Mouse (Mus musculus) CH12.LX (cell line): ENCODE data around the gene Brap. TPM values are rescaled to one million over a fixed set of nuclear protein-coding genes. Genes with fewer than 3 reads are reported as not detected.

ENCODE experiments used
- DNase-seq: peaks from one replicate; pipeline ENCODE4 v3.0.0-alpha.2; 2013; ENCODE audit errors: extremely low read depth
- H3K27ac ChIP-seq: 2 replicates; pipeline ENCODE4 v1.5.1; 2012; ENCODE audit warnings: low read depth, mild to moderate bottlenecking, control low read depth, moderate library complexity; ENCODE audit not compliant: insufficient read depth
- H3K27me3 ChIP-seq: replicated peaks from 2 replicates; pipeline ENCODE3; 2012; ENCODE audit warnings: inconsistent platforms
- H3K36me3 ChIP-seq, 2 experiments: replicated peaks in 1 of 2; 2 replicates each; pipeline versions ENCODE3 to v1.6.1; 2012; ENCODE audit warnings: inconsistent platforms in 1 of 2, low read length in 1 of 2, mild to moderate bottlenecking in 1 of 2, mixed read lengths in 1 of 2, moderate library complexity in 1 of 2; ENCODE audit not compliant: control insufficient read depth in 1 of 2, insufficient read depth in 1 of 2
- H3K4me1 ChIP-seq, 2 experiments: 2 replicates each; pipeline ENCODE4 v1.6.1; 2012; ENCODE audit warnings: inconsistent platforms in 1 of 2, moderate library complexity in 1 of 2; ENCODE audit not compliant: insufficient read depth in 2 of 2, control insufficient read depth in 1 of 2
- H3K4me2 ChIP-seq: 2 replicates; pipeline ENCODE4 v1.6.1; 2012; ENCODE audit warnings: low read depth, mild to moderate bottlenecking, control low read depth; ENCODE audit not compliant: poor library complexity, insufficient read depth, severe bottlenecking
- H3K4me3 ChIP-seq, 3 experiments: fragments of 150-350 bp in 1 of 3; sonication (generic) in 1 of 3; replicated peaks in 1 of 3; 2 replicates each; pipeline versions ENCODE3 to v1.5.1; 2011 to 2012; ENCODE audit warnings: low read depth in 2 of 3, low read length in 2 of 3, mild to moderate bottlenecking in 2 of 3, moderate library complexity in 2 of 3, control low read depth in 1 of 3, improper control_type of control experiment in 1 of 3, inconsistent platforms in 1 of 3, mixed read lengths in 1 of 3; ENCODE audit not compliant: poor library complexity in 1 of 3
- H3K79me2 ChIP-seq: replicated peaks from 2 replicates; pipeline ENCODE4 v1.6.1; 2012; ENCODE audit warnings: mild to moderate bottlenecking, moderate library complexity; ENCODE audit not compliant: control insufficient read depth, poor library complexity, insufficient read depth, severe bottlenecking; ENCODE audit errors: extremely low read depth
- H3K9ac ChIP-seq: 2 replicates; pipeline ENCODE4 v1.6.1; 2012; ENCODE audit warnings: low read depth, mild to moderate bottlenecking, control low read depth, moderate library complexity; ENCODE audit not compliant: insufficient read depth
- H3K9me3 ChIP-seq: replicated peaks from 2 replicates; pipeline ENCODE3; 2012; ENCODE audit warnings: low read length, inconsistent platforms, mixed read lengths
- BHLHE40 ChIP-seq: IDR thresholded peaks from 2 replicates; pipeline ENCODE4 v1.6.1; 2011; ENCODE audit warnings: mild to moderate bottlenecking, low read depth, low read length, improper control_type of control experiment
- CHD1 ChIP-seq: IDR thresholded peaks from 2 replicates; pipeline ENCODE4 v1.6.1; 2012; ENCODE audit warnings: low read depth, low read length, improper control_type of control experiment, inconsistent platforms
- CHD2 ChIP-seq: IDR thresholded peaks from 2 replicates; pipeline ENCODE4 v1.6.1; 2011; ENCODE audit warnings: low read length, improper control_type of control experiment
- CTCF ChIP-seq, 2 experiments: IDR thresholded peaks in 1 of 2; conservative IDR thresholded peaks in 1 of 2; 2 replicates each; pipeline ENCODE4 v1.5.1; 2011 to 2012; ENCODE audit warnings: low read depth in 2 of 2, low read length in 2 of 2, improper control_type of control experiment in 1 of 2, inconsistent platforms in 1 of 2, mild to moderate bottlenecking in 1 of 2, moderate library complexity in 1 of 2
- ELF1 ChIP-seq: IDR thresholded peaks from 2 replicates; pipeline ENCODE4 v1.6.1; 2014; ENCODE audit warnings: low read depth, mild to moderate bottlenecking, inconsistent platforms, low read length, improper control_type of control experiment
- EP300 ChIP-seq: IDR thresholded peaks from 2 replicates; pipeline ENCODE4 v1.6.1; 2011; ENCODE audit warnings: low read length, improper control_type of control experiment
- GABPA ChIP-seq: IDR thresholded peaks from 2 replicates; pipeline ENCODE4 v1.6.1; 2012; ENCODE audit warnings: low read depth, low read length, improper control_type of control experiment, inconsistent platforms; ENCODE audit not compliant: insufficient replicate concordance
- JUN ChIP-seq: IDR thresholded peaks from 2 replicates; pipeline ENCODE4 v1.6.1; 2011; ENCODE audit warnings: low read depth, mild to moderate bottlenecking, low read length, improper control_type of control experiment, moderate library complexity; ENCODE audit not compliant: insufficient read depth
- JUND ChIP-seq: conservative IDR thresholded peaks from 2 replicates; pipeline ENCODE4 v1.6.1; 2011; ENCODE audit warnings: low read depth, low read length, improper control_type of control experiment
- MAZ ChIP-seq: IDR thresholded peaks from 2 replicates; pipeline ENCODE4 v1.6.1; 2012; ENCODE audit warnings: low read depth, mild to moderate bottlenecking, inconsistent platforms, low read length, improper control_type of control experiment, moderate library complexity
- MEF2A ChIP-seq: IDR thresholded peaks from 2 replicates; pipeline ENCODE4 v1.6.1; 2014; ENCODE audit warnings: low read depth, mild to moderate bottlenecking, inconsistent platforms, low read length, improper control_type of control experiment, borderline replicate concordance
- MXI1 ChIP-seq: IDR thresholded peaks from 2 replicates; pipeline ENCODE4 v1.6.1; 2011; ENCODE audit warnings: mild to moderate bottlenecking, low read depth, low read length, improper control_type of control experiment
- MYC ChIP-seq: IDR thresholded peaks from 2 replicates; pipeline ENCODE4 v1.6.1; 2011; ENCODE audit warnings: low read depth, mild to moderate bottlenecking, improper control_type of control experiment, low read length
- NELFE ChIP-seq: IDR thresholded peaks from 2 replicates; pipeline ENCODE4 v1.6.1; 2011; ENCODE audit warnings: low read depth, low read length, improper control_type of control experiment
- NRF1 ChIP-seq: IDR thresholded peaks from 2 replicates; pipeline ENCODE4 v1.6.1; 2014; ENCODE audit warnings: low read depth, mild to moderate bottlenecking, inconsistent platforms, low read length, improper control_type of control experiment, moderate library complexity
- PAX5 ChIP-seq: IDR thresholded peaks from 2 replicates; pipeline ENCODE4 v1.6.1; 2012; ENCODE audit warnings: low read length, inconsistent platforms, mixed read lengths
- POLR2A ChIP-seq: IDR thresholded peaks from 2 replicates; pipeline ENCODE4 v1.6.1; 2011; ENCODE audit warnings: low read depth, mild to moderate bottlenecking, improper control_type of control experiment, low read length
- POLR2AphosphoS2 ChIP-seq: IDR thresholded peaks from 2 replicates; pipeline ENCODE4 v1.6.1; 2011; ENCODE audit warnings: low read depth, low read length, improper control_type of control experiment
- RAD21 ChIP-seq: IDR thresholded peaks from 2 replicates; pipeline ENCODE4 v1.6.1; 2011; ENCODE audit warnings: low read depth, mild to moderate bottlenecking, low read length, improper control_type of control experiment, moderate library complexity
- RCOR1 ChIP-seq: conservative IDR thresholded peaks from 2 replicates; pipeline ENCODE4 v1.6.1; 2012; ENCODE audit warnings: low read depth, mild to moderate bottlenecking, inconsistent platforms, low read length, improper control_type of control experiment
- SIN3A ChIP-seq: IDR thresholded peaks from 2 replicates; pipeline ENCODE4 v1.6.1; 2012; ENCODE audit warnings: low read length, improper control_type of control experiment, inconsistent platforms
- TBP ChIP-seq: conservative IDR thresholded peaks from 2 replicates; pipeline ENCODE4 v1.6.1; 2011; ENCODE audit warnings: low read depth, low read length, improper control_type of control experiment
- UBTF ChIP-seq: IDR thresholded peaks from 2 replicates; pipeline ENCODE4 v1.6.1; 2012; ENCODE audit warnings: low read depth, mild to moderate bottlenecking, inconsistent platforms, low read length, improper control_type of control experiment, moderate library complexity
- USF2 ChIP-seq: conservative IDR thresholded peaks from 2 replicates; pipeline ENCODE4 v1.6.1; 2011; ENCODE audit warnings: low read depth, low read length, improper control_type of control experiment
- ZKSCAN1 ChIP-seq: IDR thresholded peaks from 2 replicates; pipeline ENCODE4 v1.6.1; 2012; ENCODE audit warnings: low read depth, inconsistent platforms, low read length, improper control_type of control experiment, borderline replicate concordance
- ZMIZ1 ChIP-seq: IDR thresholded peaks from 2 replicates; pipeline ENCODE4 v1.6.1; 2012; ENCODE audit warnings: low read depth, mild to moderate bottlenecking, inconsistent platforms, low read length, improper control_type of control experiment
- ZNF384 ChIP-seq: IDR thresholded peaks from 2 replicates; pipeline ENCODE4 v1.6.1; 2012; ENCODE audit warnings: low read depth, low read length, improper control_type of control experiment, inconsistent platforms
- dilution Hi-C: fragments of 300-500 bp; cut with MboI; formaldehyde crosslinking; loops from 2 replicates; pipeline ENCODE4 v1.14.3; 2020; ENCODE audit warnings: low sequenced_read_pairs; ENCODE audit not compliant: extremely low pct_unique_long_range_greater_than_20kb, extremely low pct_ligation_motif_present
- in situ Hi-C: fragments of 300-500 bp; cut with MboI; formaldehyde crosslinking; loops from 3 replicates; pipeline ENCODE4 v1.14.3; 2019; ENCODE audit warnings: low sequenced_read_pairs, low pct_ligation_motif_present, low pct_unique_long_range_greater_than_20kb, mixed read lengths
- polyA plus RNA-seq: library from polyadenylated mRNA; unstranded; fragments of >175 nt; gene quantifications from 2 replicates; pipeline ENCODE4 v1.2.1, GENCODE M21; 2012; ENCODE audit warnings: low read depth; ENCODE audit not compliant: insufficient read length
- total RNA-seq, 2 experiments: library from RNA; depleted of rRNA; stranded (reverse); fragments of 300-350 nt in 1 of 2; fragments of >200 nt in 1 of 2; gene quantifications; 2 replicates each; pipeline ENCODE4 v1.2.3; 2012 to 2014

Brap gene
- total and polyA plus RNA-seq, 3 experiments: 23.7 to 33.3 (median 29.8) TPM

DNA sequence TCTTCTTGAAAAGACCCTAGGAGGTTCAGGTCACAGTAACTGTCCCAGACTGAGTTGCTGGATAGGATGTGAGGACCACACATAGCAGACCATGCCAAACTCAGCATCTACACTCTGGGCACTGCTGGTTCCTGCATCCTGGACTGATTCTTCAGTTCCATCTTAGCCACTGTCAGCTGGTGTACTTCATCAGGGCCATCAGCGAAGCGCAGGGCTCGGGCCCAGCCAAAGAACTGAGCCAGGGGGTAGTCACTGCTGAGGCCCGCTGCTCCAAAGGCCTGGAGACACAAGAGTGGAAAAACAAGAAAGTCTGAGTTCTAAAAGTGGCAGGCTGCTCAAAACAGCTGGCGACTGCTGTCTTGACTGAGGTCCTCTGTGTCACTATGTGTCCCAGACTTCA, 39.3 kb upstream of the Brap start:
- Histone ChIP-seq H3K4me1 (peaks cover 6 to 22% of the 10 kb centered on the region in 2 experiments), H3K4me3 (no peak overlapping the region), H3K4me2 (no peak overlapping the region), H3K9ac (no peak overlapping the region), H3K36me3 (peaks cover 0 to 22% of the 10 kb centered on the region in 2 experiments), H3K27ac (no peak overlapping the region), H3K27me3 (no peaks in the 10 kb centered on the region), H3K79me2 (no peaks in the 10 kb centered on the region), H3K9me3 (no peaks in the 10 kb centered on the region)
- in situ Hi-C loops: no loop called here
- dilution Hi-C loops: no loop called here
- TF ChIP-seq CHD2: no peak
- TF ChIP-seq TBP: no peak
- TF ChIP-seq RCOR1: no peak
- no peak for TF ChIP-seq MEF2A
- no peak for TF ChIP-seq ZKSCAN1
- no peak for TF ChIP-seq POLR2AphosphoS2
- TF ChIP-seq POLR2A: no peak
- no peak for TF ChIP-seq MXI1
- TF ChIP-seq JUND: no peak
- TF ChIP-seq MAZ: no peak
- no peak for TF ChIP-seq ZNF384
- TF ChIP-seq NRF1: no peak
- TF ChIP-seq USF2: no peak
- no peak for DNase-seq

DNA sequence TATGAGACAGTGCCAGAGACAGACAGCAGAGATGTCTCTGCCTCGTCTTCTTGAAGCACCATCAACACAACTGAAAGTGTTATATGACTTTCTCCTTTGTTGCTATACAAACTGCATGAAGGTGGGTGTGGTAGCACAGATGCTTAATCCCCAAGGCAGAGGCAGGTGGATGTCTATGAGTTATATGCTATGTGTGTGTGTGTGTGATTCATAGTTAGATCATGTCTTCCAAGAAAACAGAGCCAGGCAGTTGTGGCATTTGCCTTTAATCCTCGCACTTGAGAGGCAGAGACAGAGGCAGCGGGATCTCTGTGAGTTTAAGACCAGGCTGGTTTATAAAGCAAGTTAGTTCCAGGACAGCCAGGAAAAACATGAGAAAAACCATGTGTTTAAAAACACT, 37.1 kb upstream of the Brap start:
- Histone ChIP-seq H3K27me3 (no peaks in the 10 kb centered on the region), H3K36me3 (peaks cover 0 to 25% of the 10 kb centered on the region in 2 experiments), H3K4me1 (peaks cover 6 to 19% of the 10 kb centered on the region in 2 experiments), H3K9me3 (no peaks in the 10 kb centered on the region), H3K9ac (no peak overlapping the region)
- dilution Hi-C loops: no loop called here
- TF ChIP-seq SIN3A (no peak), NELFE (no peak), RAD21 (no peak), BHLHE40 (no peak), USF2 (no peak), EP300 (no peak), PAX5 (no peak), MEF2A (no peak), MYC (no peak), GABPA (no peak), MXI1 (no peak), UBTF (no peak), CTCF (conservative IDR thresholded peaks at IDR 0.05 in 1 of 2, IDR thresholded peaks at IDR 0.05 in 1 of 2; ENCODE audit: low read depth in 2 of 2, low read length in 2 of 2) (no peak), ZMIZ1 (no peak), ELF1 (no peak), JUN (no peak), CHD1 (no peak)
- TF ChIP-seq, all 38 proteins: peak for 0
- no peak for DNase-seq
- Histone ChIP-seq H3K4me3 (no peak overlapping the region), H3K79me2 (no peaks in the 10 kb centered on the region), H3K27ac (no peak overlapping the region), H3K4me2 (no peak overlapping the region)
- in situ Hi-C loops: no loop called here
